Mouse (Mus musculus) bone marrow, adult 2 months (tissue): ENCODE data around the gene Dpep1.

ENCODE experiments used
- CTCF ChIP-seq: fragments of 200-500 bp; IDR thresholded peaks from 2 replicates; pipeline ENCODE4 v1.5.1; 2011; ENCODE audit warnings: low read length, control low read depth; ENCODE audit not compliant: control insufficient read depth, insufficient read depth
- POLR2A ChIP-seq: fragments of 200-500 bp; IDR thresholded peaks from 2 replicates; pipeline ENCODE4 v1.6.1; 2011; ENCODE audit warnings: low read depth, mild to moderate bottlenecking, control low read depth, low read length, borderline replicate concordance; ENCODE audit not compliant: control insufficient read depth

- no peak for TF ChIP-seq POLR2A
- TF ChIP-seq CTCF = no peak
Observed at GRCm38 (mm10) chr8:123248596-123248995, 62.6 kb downstream of the Dpep1 start.
